Comparison of ENCODE assay signal across 8 mouse cellular contexts in the genomic region with DNA sequence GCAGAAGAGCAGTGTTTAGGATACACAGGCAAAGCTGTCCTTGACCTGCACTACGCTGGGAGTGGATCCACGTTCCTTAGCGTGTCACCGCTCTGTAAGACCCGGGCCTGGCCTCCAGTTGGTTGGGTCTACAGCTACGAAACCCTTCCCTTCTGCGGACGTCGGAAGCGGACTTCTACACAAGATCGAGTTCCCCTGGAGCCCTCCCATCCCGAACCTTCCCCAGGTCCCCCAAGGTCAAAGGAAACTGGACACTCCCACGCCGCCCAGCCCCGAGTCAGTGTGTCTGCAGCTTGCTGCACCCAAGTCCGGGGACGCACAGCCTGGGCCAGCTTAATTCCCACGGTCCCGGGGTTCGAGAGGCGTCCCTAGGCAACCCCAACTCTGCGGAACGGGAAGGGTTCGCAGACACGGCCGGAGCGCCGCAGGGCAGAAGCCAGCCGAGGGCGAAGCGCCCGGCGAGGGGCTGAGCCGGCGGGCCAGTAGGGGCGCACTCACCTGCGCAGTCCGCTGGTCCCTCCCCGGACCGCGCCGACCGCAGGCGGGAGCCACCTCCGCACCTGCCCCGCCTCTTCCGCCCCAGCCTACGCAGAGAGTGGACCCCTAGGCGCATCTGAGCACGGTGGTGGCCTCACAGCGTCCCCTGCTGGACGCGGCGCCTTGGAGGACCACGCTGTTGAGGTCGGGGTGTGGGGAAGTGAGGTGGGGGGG. TPM values are rescaled to one million over a fixed set of nuclear protein-coding genes. Genes with fewer than 3 reads are reported as not detected.
DNase-seq lines count a peak whose midpoint lies in the region; ATAC-seq and TF ChIP-seq lines count a peak whose summit lies in the region.

1700021F05Rik (minus strand) TSS at position 553 of the 711 bp plus-strand sequence.

- peak within 1 kb of the TSS; percentile 75 for H3K4me2 ChIP-seq in lung, postnatal 0 days (replicated peaks; ENCODE audit: low read depth, low read length)

- peak; percentile 100 for ATAC-seq in lung, postnatal 0 days

- peaks cover 0 to 12% of the 10 kb centered on the region in 2 experiments; a peak in 2 of 4 replicates for H3K36me3 ChIP-seq in MEL (ENCODE audit: control insufficient read depth in 1 of 2, insufficient read depth in 2 of 2, low read length in 2 of 2)
- peaks cover 11% of the 10 kb centered on the region for H3K36me3 ChIP-seq in hindbrain, embryonic 10.5 days
- no peaks in the 10 kb centered on the region for H3K36me3 ChIP-seq in lung, postnatal 0 days (ENCODE audit: insufficient read depth, low read length)

- H3K9me3 ChIP-seq in MEL (replicated peaks; ENCODE audit: insufficient read depth, low read length), result no peaks in the 10 kb centered on the region
- no peaks in the 10 kb centered on the region for H3K9me3 ChIP-seq in hindbrain, embryonic 10.5 days
- H3K9me3 ChIP-seq in lung, postnatal 0 days (ENCODE audit: low read length), result no peaks in the 10 kb centered on the region

- peak in 1 of 2 experiments; percentile 48; a peak in 2 of 4 replicates for TF ChIP-seq EP300 in MEL (IDR thresholded peaks at IDR 0.05; ENCODE audit: low read depth in 1 of 2, low read length in 2 of 2)
- TF ChIP-seq EP300 in lung, postnatal 0 days (IDR thresholded peaks at IDR 0.05), result no peak

- TF ChIP-seq RAD21 in MEL (IDR thresholded peaks at IDR 0.05; ENCODE audit: low read depth, low read length), result no peak; the same call in 1 of the 2 replicates

- H3K27ac ChIP-seq in MEL (ENCODE audit: control insufficient read depth, low read depth, low read length), result peak within 1 kb of the TSS; percentile 46
- peak within 1 kb of the TSS; percentile 77 for H3K27ac ChIP-seq in cerebellum, adult 2 months (ENCODE audit: insufficient read depth, low read length)
- peak within 1 kb of the TSS; percentile 93 for H3K27ac ChIP-seq in hindbrain, embryonic 10.5 days
- H3K27ac ChIP-seq in lung, postnatal 0 days (ENCODE audit: low read length), result peak within 1 kb of the TSS; percentile 83

- peaks cover 18% of the 10 kb centered on the region for H3K79me2 ChIP-seq in MEL (ENCODE audit: control insufficient read depth, insufficient read depth, low read length, poor library complexity)

- peaks cover 4 to 17% of the 10 kb centered on the region in 2 experiments for H3K4me1 ChIP-seq in MEL (ENCODE audit: control insufficient read depth in 1 of 2, insufficient read depth in 2 of 2, low read length in 2 of 2)
- H3K4me1 ChIP-seq in cerebellum, adult 2 months (ENCODE audit: control insufficient read depth, insufficient read depth, low read length), result no peaks in the 10 kb centered on the region; the same call in 1 of the 2 replicates
- peaks cover 15% of the 10 kb centered on the region for H3K4me1 ChIP-seq in hindbrain, embryonic 10.5 days (replicated peaks)
- H3K4me1 ChIP-seq in lung, postnatal 0 days (ENCODE audit: insufficient read depth, low read depth, low read length), result peaks cover 6% of the 10 kb centered on the region; the same call in 1 of the 2 replicates

- H3K27me3 ChIP-seq in MEL (ENCODE audit: control insufficient read depth in 1 of 2, insufficient read depth in 2 of 2, low read length in 2 of 2), result no peaks in the 10 kb centered on the region
- H3K27me3 ChIP-seq in cerebellum, adult 2 months (ENCODE audit: control insufficient read depth, insufficient read depth, low read length), result no peaks in the 10 kb centered on the region
- no peaks in the 10 kb centered on the region for H3K27me3 ChIP-seq in hindbrain, embryonic 10.5 days (ENCODE audit: insufficient read depth, poor library complexity, severe bottlenecking)
- H3K27me3 ChIP-seq in lung, postnatal 0 days (replicated peaks; ENCODE audit: insufficient read depth, low read length), result no peaks in the 10 kb centered on the region

- peak; percentile 97 for DNase-seq in MEL (ENCODE audit: low read depth, low spot score)
- DNase-seq in cerebellum, adult 2 months, result peak; percentile 95 to 96
- peak; percentile 97 for DNase-seq in forelimb bud, embryonic 11.5 days (ENCODE audit: low read depth, low spot score)
- peak; percentile 95 for DNase-seq in hindbrain, embryonic 10.5 days (ENCODE audit: low spot score)
- peak; percentile 94 for DNase-seq in layer of hippocampus, adult 9-11 months
- DNase-seq in lung, postnatal 0 days (ENCODE audit: low spot score), result peak; percentile 98
- peak; percentile 96 for DNase-seq in ovary, postnatal 14 days (ENCODE audit: low spot score)
- peak; percentile 98 for DNase-seq in thymus, postnatal 14 days

- under 1% methylated on average over 55 of the region's 56 CpGs for WGBS in cerebellum, adult 2 months
- under 1% methylated on average over 56 of the region's 56 CpGs for WGBS in hindbrain, embryonic 10.5 days
- under 1% methylated on average over 51 of the region's 56 CpGs for WGBS in lung, postnatal 0 days

- peak within 1 kb of the TSS; percentile 92 to 96 for H3K4me3 ChIP-seq in MEL (ENCODE audit: control insufficient read depth in 1 of 2, insufficient read depth in 1 of 2, low read depth in 2 of 2, low read length in 2 of 2)
- peak within 1 kb of the TSS; percentile 86 for H3K4me3 ChIP-seq in cerebellum, adult 2 months (replicated peaks; ENCODE audit: insufficient read depth, low read depth, low read length)
- peak within 1 kb of the TSS; percentile 75 for H3K4me3 ChIP-seq in hindbrain, embryonic 10.5 days
- H3K4me3 ChIP-seq in lung, postnatal 0 days (ENCODE audit: low read depth, low read length), result peak within 1 kb of the TSS; percentile 90

- H3K9ac ChIP-seq in MEL (ENCODE audit: control insufficient read depth, low read depth, low read length, poor library complexity, severe bottlenecking), result peak within 1 kb of the TSS; percentile 98
- peak within 1 kb of the TSS; percentile 91 for H3K9ac ChIP-seq in lung, postnatal 0 days (replicated peaks; ENCODE audit: low read depth)

- TF ChIP-seq CTCF in MEL (IDR thresholded peaks at IDR 0.05 in 2 of 3, conservative IDR thresholded peaks at IDR 0.05 in 1 of 3; ENCODE audit: control insufficient read depth in 1 of 3, insufficient read depth in 1 of 3, low read depth in 2 of 3, low read length in 3 of 3, poor library complexity in 1 of 3, severe bottlenecking in 1 of 3), result peak; percentile 52 to 90 (median 78); a peak in 5 of 6 replicates
- peak; percentile 92 for TF ChIP-seq CTCF in cerebellum, adult 2 months (IDR thresholded peaks at IDR 0.05; ENCODE audit: borderline replicate concordance, insufficient read depth, low read depth, low read length)
- peak; percentile 89 for TF ChIP-seq CTCF in lung, postnatal 0 days (IDR thresholded peaks at IDR 0.05)

- peak; percentile 91 to 93 for TF ChIP-seq POLR2A in MEL (IDR thresholded peaks at IDR 0.05; ENCODE audit: control insufficient read depth in 1 of 2, insufficient read depth in 1 of 2, low read depth in 1 of 2, low read length in 2 of 2, poor library complexity in 1 of 2)
- peak; percentile 68; the same call in 1 of the 2 replicates for TF ChIP-seq POLR2A in cerebellum, adult 2 months (IDR thresholded peaks at IDR 0.05; ENCODE audit: borderline replicate concordance, insufficient read depth, low read length)

TF ChIP-seq in MEL, 35 proteins besides CTCF, POLR2A, EP300 and RAD21 (continues in another document):
- TF ChIP-seq TCF12 (IDR thresholded peaks at IDR 0.05; ENCODE audit: low read depth, low read length) (peak; percentile 85), E2F4 (IDR thresholded peaks at IDR 0.05; ENCODE audit: borderline replicate concordance, low read depth, low read length) (no peak), USF1 (IDR thresholded peaks at IDR 0.05; ENCODE audit: low read depth, low read length) (no peak), POLR2AphosphoS5 (IDR thresholded peaks at IDR 0.05; ENCODE audit: borderline replicate concordance, low read depth, low read length) (no peak), TBP (IDR thresholded peaks at IDR 0.05; ENCODE audit: low read depth, low read length) (peak; percentile 64; the same call in 1 of the 2 replicates), ELF1 (IDR thresholded peaks at IDR 0.05; ENCODE audit: low read depth, low read length) (peak; percentile 78), NELFE (IDR thresholded peaks at IDR 0.05; ENCODE audit: low read depth, low read length) (peak; percentile 83), KAT2A (conservative IDR thresholded peaks at IDR 0.05; ENCODE audit: low read depth, low read length) (peak; percentile 68; the same call in 1 of the 2 replicates), SMC3 (IDR thresholded peaks at IDR 0.05; ENCODE audit: low read depth, low read length) (peak; percentile 36; the same call in 1 of the 2 replicates), MYB (IDR thresholded peaks at IDR 0.05; ENCODE audit: low read depth, low read length) (no peak), MEF2A (IDR thresholded peaks at IDR 0.05; ENCODE audit: extremely low read depth, insufficient replicate concordance, low read depth, low read length, poor library complexity, severe bottlenecking) (no peak), RCOR1 (IDR thresholded peaks at IDR 0.05; ENCODE audit: low read depth, low read length) (no peak), MAZ (IDR thresholded peaks at IDR 0.05; ENCODE audit: low read depth, low read length) (peak; percentile 84; the same call in 1 of the 2 replicates), MYC (IDR thresholded peaks at IDR 0.05; ENCODE audit: low read depth, low read length) (no peak), ZKSCAN1 (IDR thresholded peaks at IDR 0.05; ENCODE audit: low read depth, low read length) (no peak), POLR2AphosphoS2 (IDR thresholded peaks at IDR 0.05; ENCODE audit: low read length) (peak; percentile 65; the same call in 1 of the 2 replicates), SIN3A (IDR thresholded peaks at IDR 0.05; ENCODE audit: low read length) (peak; percentile 85), MAFK (IDR thresholded peaks at IDR 0.05; ENCODE audit: borderline replicate concordance, low read depth, low read length) (no peak), GABPA (IDR thresholded peaks at IDR 0.05; ENCODE audit: low read depth, low read length) (peak; percentile 89; the same call in 1 of the 2 replicates), HCFC1 (IDR thresholded peaks at IDR 0.05; ENCODE audit: low read depth, low read length) (peak; percentile 91), JUND (IDR thresholded peaks at IDR 0.05; ENCODE audit: low read depth, low read length) (no peak), USF2 (IDR thresholded peaks at IDR 0.05; ENCODE audit: borderline replicate concordance in 1 of 2, insufficient read depth in 1 of 2, low read depth in 1 of 2, low read length in 2 of 2) (no peak), ZNF384 (IDR thresholded peaks at IDR 0.05; ENCODE audit: low read depth, low read length) (no peak)

RNA-seq across cellular contexts. Expression of gene 1700021F05Rik, which starts in this region (rescaled TPM):
- total RNA-seq in MEL (2012; rRNA removed), result 62.3 and 66.5 TPM in 2 replicates
- 10 to 100 TPM in 1 of 2 experiments, not detected in 1; 93.8 TPM for polyA plus RNA-seq in MEL (2012; ENCODE audit: insufficient read depth in 1 of 2, insufficient read length in 2 of 2, low read depth in 1 of 2, low replicate concordance in 2 of 2, missing spikeins in 1 of 2)
- polyA plus RNA-seq in cerebellum, adult 2 months (2012; rRNA removed), result 37.6 and 40.9 TPM in 2 replicates
- 61.7 and 62.1 TPM in 2 replicates for polyA plus RNA-seq in hindbrain, embryonic 10.5 days (2016; fragmentation: Nextera tagmentation; extraction: Ambion mirVana)
- polyA plus RNA-seq in lung, postnatal 0 days (2015; fragmentation: Nextera tagmentation; extraction: Ambion mirVana), result 34.2 and 36.8 TPM in 2 replicates

Comparison
In these comparisons a context has a peak if more than half of its experiments do, and no peak if none do; other contexts are left out.
1. Peak in every context shown above with its lines: DNase-seq, ATAC-seq, H3K4me3 ChIP-seq and H3K27ac ChIP-seq.